10 mouse cellular contexts compared by ENCODE assay signal in genomic region chr4:147937021-147937420, GRCm38 (mm10). TPM values are rescaled to one million over a fixed set of nuclear protein-coding genes. Genes with fewer than 3 reads are reported as not detected.
DNase-seq lines count a peak whose midpoint lies in the region; ATAC-seq and TF ChIP-seq lines count a peak whose summit lies in the region.
"Had no signal": no experiment of that assay in that cellular context is flagged by ENCODE, and none has a peak within 500 bp of the region (broad histone marks: within the 10 kb centered on the region; RNA-seq: fewer than 3 reads in every experiment).

No protein-coding gene starts in this region.

- peak overlapping the region in 1 of 2 experiments; percentile 85; a peak in 1 of 4 replicates for H3K27ac ChIP-seq in heart, embryonic 14.5 days (replicated peaks in 1 of 2; ENCODE audit: control insufficient read depth in 1 of 2, insufficient read depth in 1 of 2, low read depth in 2 of 2, low read length in 2 of 2)
- H3K27ac ChIP-seq in bone marrow macrophage, adult 2 months (ENCODE audit: insufficient read depth, low read depth, low read length), result peak overlapping the region; percentile 98
- no peak overlapping the region for H3K27ac ChIP-seq in hindbrain, embryonic 12.5 days
- H3K27ac ChIP-seq in midbrain, embryonic 11.5 days (ENCODE audit: low read depth, low read length), result no peak overlapping the region

- H3K9ac ChIP-seq in heart, embryonic 14.5 days (ENCODE audit: low read length), result peak overlapping the region; percentile 81
- peak overlapping the region; percentile 77 for H3K9ac ChIP-seq in hindbrain, embryonic 12.5 days
- peak overlapping the region; percentile 82 for H3K9ac ChIP-seq in midbrain, embryonic 11.5 days (ENCODE audit: low read length)

- no peak for TF ChIP-seq CTCF in bone marrow macrophage, adult 2 months (IDR thresholded peaks at IDR 0.05; ENCODE audit: low read depth, low read length)

- H3K9me3 ChIP-seq in heart, embryonic 14.5 days (ENCODE audit: control insufficient read depth, low read length), result no peaks in the 10 kb centered on the region
- H3K9me3 ChIP-seq in hindbrain, embryonic 12.5 days (replicated peaks), result no peaks in the 10 kb centered on the region
- no peaks in the 10 kb centered on the region for H3K9me3 ChIP-seq in midbrain, embryonic 11.5 days (ENCODE audit: control insufficient read depth, low read length)

- intact Hi-C loops in heart, postnatal 25 days (cut with DNase I), result loop anchor here (5.0 kb wide), 1 partner anchor 70 kb away; the partner anchor contains the start of genes Fv1 and Miip

- DNase-seq in heart, postnatal 25 days (ENCODE audit: low spot score), result no peak
- DNase-seq in midbrain, embryonic 11.5 days (ENCODE audit: low spot score, missing footprints), result no peak
- DNase-seq in right cerebral cortex, postnatal 25 days, result no peak
- DNase-seq in adrenal gland, adult 18-20 months (ENCODE audit: low spot score in 2 of 2), result no peak
- no peak for DNase-seq in urinary bladder, postnatal 14 days (ENCODE audit: low spot score)

- H3K4me1 ChIP-seq in heart, embryonic 14.5 days (ENCODE audit: control insufficient read depth in 2 of 2, insufficient read depth in 2 of 2, low read length in 2 of 2), result peaks cover 43 to 61% of the 10 kb centered on the region in 2 experiments
- peaks cover 52% of the 10 kb centered on the region for H3K4me1 ChIP-seq in bone marrow macrophage, adult 2 months (ENCODE audit: control insufficient read depth, insufficient read depth, low read length)
- H3K4me1 ChIP-seq in hindbrain, embryonic 12.5 days, result peaks cover 19% of the 10 kb centered on the region
- peaks cover 8% of the 10 kb centered on the region for H3K4me1 ChIP-seq in midbrain, embryonic 11.5 days (ENCODE audit: control insufficient read depth, insufficient read depth, low read length)

- no peaks in the 10 kb centered on the region for H3K27me3 ChIP-seq in heart, embryonic 14.5 days (ENCODE audit: control insufficient read depth, insufficient read depth, low read length)
- H3K27me3 ChIP-seq in hindbrain, embryonic 12.5 days, result no peaks in the 10 kb centered on the region
- H3K27me3 ChIP-seq in midbrain, embryonic 11.5 days (ENCODE audit: control insufficient read depth, insufficient read depth, low read length), result no peaks in the 10 kb centered on the region; the same call in 1 of the 2 replicates

- H3K36me3 ChIP-seq in heart, embryonic 14.5 days (ENCODE audit: control insufficient read depth, insufficient read depth, low read length), result peaks cover 6% of the 10 kb centered on the region; the same call in 1 of the 2 replicates
- no peaks in the 10 kb centered on the region for H3K36me3 ChIP-seq in hindbrain, embryonic 12.5 days
- H3K36me3 ChIP-seq in midbrain, embryonic 11.5 days (ENCODE audit: control insufficient read depth, insufficient read depth, low read length), result no peaks in the 10 kb centered on the region

- 43% methylated on average over 3 of the region's 3 CpGs for WGBS in heart, embryonic 14.5 days
- WGBS in hindbrain, embryonic 12.5 days, result 41% methylated on average over 3 of the region's 3 CpGs
- WGBS in midbrain, embryonic 11.5 days, result 47% methylated on average over 3 of the region's 3 CpGs

- ATAC-seq in heart, embryonic 14.5 days (ENCODE audit: insufficient number of reproducible peaks, insufficient read depth, low FRiP score, low read depth), result no peak
- no peak for ATAC-seq in hindbrain, embryonic 12.5 days (ENCODE audit: low FRiP score)
- no peak for ATAC-seq in midbrain, embryonic 11.5 days (ENCODE audit: low FRiP score)

- no peak for TF ChIP-seq POLR2A in bone marrow macrophage, adult 2 months (IDR thresholded peaks at IDR 0.05; ENCODE audit: borderline replicate concordance, low read depth, low read length)

- H3K4me3 ChIP-seq in heart, embryonic 14.5 days (ENCODE audit: control insufficient read depth in 1 of 2, insufficient read depth in 1 of 2, low read depth in 1 of 2, low read length in 2 of 2), result peak overlapping the region; percentile 70 to 86
- peak overlapping the region; percentile 97 for H3K4me3 ChIP-seq in bone marrow macrophage, adult 2 months (ENCODE audit: insufficient read depth, low read length)
- H3K4me3 ChIP-seq in hindbrain, embryonic 12.5 days, result peak overlapping the region; percentile 62
- H3K4me3 ChIP-seq in midbrain, embryonic 11.5 days (ENCODE audit: low read depth, low read length), result peak overlapping the region; percentile 54

- H3K4me2 ChIP-seq in heart, embryonic 14.5 days (ENCODE audit: low read length), result peak overlapping the region; percentile 76
- peak overlapping the region; percentile 81 for H3K4me2 ChIP-seq in hindbrain, embryonic 12.5 days (replicated peaks)
- peak overlapping the region; percentile 92 for H3K4me2 ChIP-seq in midbrain, embryonic 11.5 days

RNA-seq across cellular contexts. Expression of gene Plod1, which starts 0.5 kb away (rescaled TPM):
- polyA plus RNA-seq in heart, embryonic 14.5 days (2014; fragmentation: Nextera tagmentation; extraction: Ambion mirVana), result 50.1 and 50.7 TPM in 2 replicates
- total RNA-seq in heart, postnatal 25 days (2021), result 10 to 100 TPM; 79.5 to 97.6 TPM
- polyA plus RNA-seq in bone marrow macrophage, adult 2 months (2012; ENCODE audit: insufficient read depth, insufficient read length, missing spikeins), result 95.3 and 101 TPM in 2 replicates
- 41.7 and 46.3 TPM in 2 replicates for polyA plus RNA-seq in hindbrain, embryonic 12.5 days (2016; fragmentation: Nextera tagmentation; extraction: Ambion mirVana)
- 24.2 and 25.8 TPM in 2 replicates for polyA plus RNA-seq in midbrain, embryonic 11.5 days (2014; fragmentation: Nextera tagmentation; extraction: Ambion mirVana)
- total RNA-seq in adrenal gland, adult 18-20 months (2021), result 10 to 100 TPM; 38.1 to 54.7 TPM

RNA-seq across cellular contexts. Expression of gene 2510039O18Rik, which starts 3.7 kb away (rescaled TPM):
- polyA plus RNA-seq in heart, embryonic 14.5 days (2014; fragmentation: Nextera tagmentation; extraction: Ambion mirVana), result 19.3 and 22.1 TPM in 2 replicates
- 10 to 100 TPM; 36.4 to 39.3 TPM for total RNA-seq in heart, postnatal 25 days (2021)
- polyA plus RNA-seq in bone marrow macrophage, adult 2 months (2012; ENCODE audit: insufficient read depth, insufficient read length, missing spikeins), result 57.5 and 59.0 TPM in 2 replicates
- 26.7 and 27.7 TPM in 2 replicates for polyA plus RNA-seq in hindbrain, embryonic 12.5 days (2016; fragmentation: Nextera tagmentation; extraction: Ambion mirVana)
- 14.3 and 15.3 TPM in 2 replicates for polyA plus RNA-seq in midbrain, embryonic 11.5 days (2014; fragmentation: Nextera tagmentation; extraction: Ambion mirVana)
- 10 to 100 TPM; 44.1 to 48.0 TPM for total RNA-seq in adrenal gland, adult 18-20 months (2021)

RNA-seq across cellular contexts. Expression of gene Mfn2, which starts 32.5 kb away (rescaled TPM):
- polyA plus RNA-seq in heart, embryonic 14.5 days (2014; fragmentation: Nextera tagmentation; extraction: Ambion mirVana), result 107 and 117 TPM in 2 replicates
- 100 to 1,000 TPM; 689 to 706 TPM for total RNA-seq in heart, postnatal 25 days (2021)
- polyA plus RNA-seq in bone marrow macrophage, adult 2 months (2012; ENCODE audit: insufficient read depth, insufficient read length, missing spikeins), result 21.6 and 25.6 TPM in 2 replicates
- polyA plus RNA-seq in hindbrain, embryonic 12.5 days (2016; fragmentation: Nextera tagmentation; extraction: Ambion mirVana), result 69.7 and 73.1 TPM in 2 replicates
- polyA plus RNA-seq in midbrain, embryonic 11.5 days (2014; fragmentation: Nextera tagmentation; extraction: Ambion mirVana), result 36.8 and 42.4 TPM in 2 replicates
- total RNA-seq in adrenal gland, adult 18-20 months (2021), result 100 to 1,000 TPM; 187 to 211 TPM

RNA-seq across cellular contexts. Expression of gene Nppb, which starts 48.6 kb away (rescaled TPM):
- 180 and 234 TPM in 2 replicates for polyA plus RNA-seq in heart, embryonic 14.5 days (2014; fragmentation: Nextera tagmentation; extraction: Ambion mirVana)
- 100 to 1,000 TPM; 169 to 448 TPM for total RNA-seq in heart, postnatal 25 days (2021)
- not detected in 2 replicates for polyA plus RNA-seq in bone marrow macrophage, adult 2 months (2012; ENCODE audit: insufficient read depth, insufficient read length, missing spikeins)
- polyA plus RNA-seq in hindbrain, embryonic 12.5 days (2016; fragmentation: Nextera tagmentation; extraction: Ambion mirVana), result 0.57 TPM in 1 of 2 replicates, not detected in the other
- polyA plus RNA-seq in midbrain, embryonic 11.5 days (2014; fragmentation: Nextera tagmentation; extraction: Ambion mirVana), result 0.23 and 0.29 TPM in 2 replicates
- under 1 TPM in 1 of 2 experiments, not detected in 1; 0.42 TPM for total RNA-seq in adrenal gland, adult 18-20 months (2021)
- total RNA-seq: left cerebral cortex, postnatal 4 days had no signal
- polyA plus RNA-seq: urinary bladder, adult 2 months had no signal
